Mouse (Mus musculus): Measurements from ENCODE around the gene Skor1.

DNA sequence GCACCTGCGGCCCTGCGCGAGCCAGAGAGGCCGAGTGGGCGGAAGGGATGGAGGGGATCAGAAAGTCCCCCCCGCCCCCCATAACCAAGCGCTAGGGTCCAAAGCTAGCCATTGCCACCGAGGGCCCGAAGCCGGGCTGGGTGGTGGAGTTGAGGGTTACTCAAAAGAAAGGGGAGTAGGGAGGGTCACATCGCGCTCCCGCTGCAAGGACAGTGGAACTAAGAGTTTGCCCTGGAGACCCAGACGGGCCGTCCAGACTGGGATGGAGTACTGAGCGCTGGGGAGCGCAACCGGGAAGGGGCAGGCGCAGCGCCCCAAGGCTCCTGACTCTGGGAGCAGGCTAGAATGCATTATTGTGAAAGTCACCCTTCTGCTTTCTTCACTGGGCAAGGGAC is 608 bp upstream of the Skor1 start:
- TF ChIP-seq CTCF (IDR thresholded peaks at IDR 0.05; ENCODE audit: insufficient read depth, low read length): no peak
- TF ChIP-seq POLR2A (IDR thresholded peaks at IDR 0.05; ENCODE audit: borderline replicate concordance, extremely low read depth, low read depth, low read length): no peak
